Mouse (Mus musculus): ENCODE results near the gene Btnl9.
A peak's percentile ranks its signal among the peaks of the same experiment; 100 is the strongest.

GRCm38 (mm10) chr11:49203129-49203768, 16.3 kb upstream of the Btnl9 start, which contains the start of gene Zfp62:
- no peak for TF ChIP-seq CTCF (IDR thresholded peaks at IDR 0.05; ENCODE audit: extremely low read depth, insufficient read length, insufficient replicate concordance, low read depth, low read length)
- TF ChIP-seq POLR2A (IDR thresholded peaks at IDR 0.05; ENCODE audit: low read depth, low read length), result peak; percentile 59
